Mouse (Mus musculus) kidney, postnatal 0 days (tissue): ENCODE data around the gene Rnaseh1. TPM values are rescaled to one million over a fixed set of nuclear protein-coding genes. Genes with fewer than 3 reads are reported as not detected.
A peak's percentile ranks its signal among the peaks of the same experiment; 100 is the strongest.

Experiments used
- ATAC-seq: fragments of 200-750 bp; cut with Nextera tagmentation; replicated peaks from 2 replicates; pipeline ENCODE4 v1.8.0; 2017; ENCODE audit warnings: low read depth, moderate number of reproducible peaks, moderate TSS enrichment, moderate library complexity; ENCODE audit not compliant: low FRiP score
- DNase-seq: peaks from one replicate; pipeline ENCODE4 v3.0.0-alpha.2; 2016; ENCODE audit warnings: low spot score
- H3K27ac ChIP-seq: fragments of 300-500 bp; sonication (generic); 2 replicates; pipeline ENCODE4 v1.5.1; 2014; ENCODE audit warnings: mild to moderate bottlenecking
- H3K27me3 ChIP-seq: fragments of 300-500 bp; sonication (generic); 2 replicates; pipeline ENCODE4 v1.6.1; 2014; ENCODE audit warnings: low read length, mixed read lengths; ENCODE audit not compliant: insufficient read depth
- H3K36me3 ChIP-seq: fragments of 300-500 bp; sonication (generic); 2 replicates; pipeline ENCODE4 v1.6.1; 2014; ENCODE audit warnings: low read length, mixed read lengths; ENCODE audit not compliant: insufficient read depth
- H3K4me1 ChIP-seq: fragments of 300-500 bp; sonication (generic); replicated peaks from 2 replicates; pipeline ENCODE4 v1.6.1; 2014; ENCODE audit warnings: antibody characterized with exemption, low read length, mixed read lengths; ENCODE audit not compliant: insufficient read depth
- H3K4me2 ChIP-seq: fragments of 300-500 bp; sonication (generic); 2 replicates; pipeline ENCODE4 v1.6.1; 2014; ENCODE audit warnings: mild to moderate bottlenecking, low read length, moderate library complexity, mixed read lengths
- H3K4me3 ChIP-seq: fragments of 300-500 bp; sonication (generic); replicated peaks from 2 replicates; pipeline ENCODE4 v1.5.1; 2014; ENCODE audit warnings: low read depth, low read length
- H3K9ac ChIP-seq: fragments of 300-500 bp; sonication (generic); 2 replicates; pipeline ENCODE4 v1.6.1; 2014; ENCODE audit warnings: low read depth, low read length
- H3K9me3 ChIP-seq: fragments of 300-500 bp; sonication (generic); replicated peaks from 2 replicates; pipeline ENCODE4 v1.6.1; 2016; ENCODE audit warnings: low read length, inconsistent platforms, mixed read lengths
- CTCF ChIP-seq: IDR thresholded peaks from 2 replicates; pipeline ENCODE4 v1.5.1; 2016; ENCODE audit warnings: antibody characterized with exemption, low read depth, mild to moderate bottlenecking, moderate library complexity
- WGBS: fragments of 180-500 bp; shearing (Covaris S2); extraction: QIAGEN DNeasy Blood & Tissue Kit; methylation state at CpG from one replicate; pipeline ENCODE4 v1.1.7; 2014; 5-methylcytosine and 5-hydroxymethylcytosine counted together
- polyA plus RNA-seq: library from polyadenylated mRNA; unstranded; fragments of >200 nt; fragmentation: Nextera tagmentation; extraction: Ambion mirVana; gene quantifications from 2 replicates; pipeline ENCODE4 v1.2.1, GENCODE M21; 2015

The Rnaseh1 gene
- polyA plus RNA-seq, 1 experiment from 2014 or later: 23.7 TPM

- WGBS: 61% methylated on average over 4 of the region's 4 CpGs
- Histone ChIP-seq H3K9me3 (no peaks in the 10 kb centered on the region), H3K4me1 (peaks cover 9% of the 10 kb centered on the region; the same call in 1 of the 2 replicates), H3K9ac (no peak overlapping the region), H3K36me3 (no peaks in the 10 kb centered on the region), H3K4me2 (no peak overlapping the region), H3K27me3 (no peaks in the 10 kb centered on the region), H3K4me3 (no peak overlapping the region), H3K27ac (no peak overlapping the region)
- no peak for TF ChIP-seq CTCF
- DNase-seq (no peak), ATAC-seq (no peak)
Measured at GRCm38 (mm10) chr12:28617297-28617696, 32.1 kb upstream of the Rnaseh1 start.

GRCm38 (mm10) chr12:28621451-28622166 lies 27.8 kb upstream of the Rnaseh1 start:
- H3K27me3 ChIP-seq: no peaks in the 10 kb centered on the region
- DNase-seq (peak; percentile 55), ATAC-seq (no peak)
- H3K9me3 ChIP-seq: no peaks in the 10 kb centered on the region
- H3K9ac ChIP-seq: 0 out of 2 replicates have a peak overlapping the region, but pooled peaks have one; percentile 8
- H3K4me1 ChIP-seq: peaks cover 9% of the 10 kb centered on the region; the same call in 1 of the 2 replicates
- no peaks in the 10 kb centered on the region for H3K36me3 ChIP-seq
- peak; percentile 56 for TF ChIP-seq CTCF
- 12% methylated on average over 7 of the region's 7 CpGs for WGBS
- H3K4me3 ChIP-seq: no peak overlapping the region
- 0 out of 2 replicates have a peak overlapping the region, but pooled peaks have one; percentile 8 for H3K27ac ChIP-seq
- H3K4me2 ChIP-seq: peak overlapping the region; percentile 31; the same call in 1 of the 2 replicates

GRCm38 (mm10) chr12:28622167-28622532 lies 27.3 kb upstream of the Rnaseh1 start:
- Histone ChIP-seq H3K36me3 (no peaks in the 10 kb centered on the region), H3K9me3 (no peaks in the 10 kb centered on the region), H3K27ac (0 out of 2 replicates have a peak overlapping the region, but pooled peaks have one; percentile 8), H3K4me1 (peaks cover 9% of the 10 kb centered on the region; the same call in 1 of the 2 replicates), H3K4me2 (0 out of 2 replicates have a peak overlapping the region, but pooled peaks have one; percentile 31), H3K27me3 (no peaks in the 10 kb centered on the region), H3K4me3 (no peak overlapping the region), H3K9ac (0 out of 2 replicates have a peak overlapping the region, but pooled peaks have one; percentile 8)
- peak; percentile 19 for DNase-seq
- no peak for ATAC-seq
- no peak for TF ChIP-seq CTCF
- WGBS: 39% methylated on average over 5 of the region's 5 CpGs

- no peaks in the 10 kb centered on the region for H3K36me3 ChIP-seq
- no peak for TF ChIP-seq CTCF
- H3K27ac ChIP-seq: 0 out of 2 replicates have a peak overlapping the region, but pooled peaks have one; percentile 19
Measured at GRCm38 (mm10) chr12:28622641-28623040, 26.8 kb upstream of the Rnaseh1 start.

GRCm38 (mm10) chr12:28623195-28623594 lies 26.2 kb upstream of the Rnaseh1 start, which contains the start of gene Colec11:
Gene Colec11, minus strand, starts transcription at chr12:28623377.
- Histone ChIP-seq H3K4me1 (peaks cover 9% of the 10 kb centered on the region; the same call in 1 of the 2 replicates), H3K4me3 (no peak within 1 kb of the TSS), H3K36me3 (peaks cover 4% of the 10 kb centered on the region; the same call in 1 of the 2 replicates), H3K27ac (0 out of 2 replicates have a peak within 1 kb of the TSS, but pooled peaks have one; percentile 19), H3K9me3 (no peaks in the 10 kb centered on the region), H3K9ac (no peak within 1 kb of the TSS), H3K27me3 (no peaks in the 10 kb centered on the region), H3K4me2 (no peak within 1 kb of the TSS)
- no peak for ATAC-seq
- 35% methylated on average over 5 of the region's 5 CpGs for WGBS
- no peak for TF ChIP-seq CTCF
- DNase-seq: peak; percentile 40

More at GRCm38 (mm10) chr12:28622641-28623040, 26.8 kb upstream of the Rnaseh1 start:
- no peaks in the 10 kb centered on the region for H3K9me3 ChIP-seq
- peaks cover 9% of the 10 kb centered on the region; the same call in 1 of the 2 replicates for H3K4me1 ChIP-seq
- ATAC-seq (no peak), DNase-seq (no peak)
- no peak overlapping the region for H3K4me2 ChIP-seq
- H3K4me3 ChIP-seq: no peak overlapping the region
- 50% methylated on average over 1 of the region's 1 CpGs for WGBS
- H3K27me3 ChIP-seq: no peaks in the 10 kb centered on the region
- no peak overlapping the region for H3K9ac ChIP-seq

GRCm38 (mm10) chr12:28624251-28624650 lies 25.2 kb upstream of the Rnaseh1 start:
- ATAC-seq: no peak
- H3K9ac ChIP-seq: no peak overlapping the region
- no peak for TF ChIP-seq CTCF

More at GRCm38 (mm10) chr12:28624251-28624650, 25.2 kb upstream of the Rnaseh1 start:
- H3K36me3 ChIP-seq: peaks cover 14% of the 10 kb centered on the region; the same call in 1 of the 2 replicates
- no peak overlapping the region for H3K4me3 ChIP-seq
- H3K4me1 ChIP-seq: peaks cover 9% of the 10 kb centered on the region; the same call in 1 of the 2 replicates
- H3K4me2 ChIP-seq: no peak overlapping the region
- H3K9me3 ChIP-seq: no peaks in the 10 kb centered on the region
- H3K27me3 ChIP-seq: no peaks in the 10 kb centered on the region
- no peak overlapping the region for H3K27ac ChIP-seq
- 86% methylated on average over 2 of the region's 2 CpGs for WGBS
- no peak for DNase-seq
